Mouse (Mus musculus) heart, embryonic 13.5 days (tissue): ENCODE results near the gene Retsat. TPM values are rescaled to one million over a fixed set of nuclear protein-coding genes. Genes with fewer than 3 reads are reported as not detected.

Experiments
- ATAC-seq: fragments of 200-750 bp; cut with Nextera tagmentation; 2 replicates; pipeline ENCODE4 v1.8.0; 2017; ENCODE audit warnings: moderate TSS enrichment; ENCODE audit not compliant: insufficient number of reproducible peaks, low FRiP score, low TSS enrichment; ENCODE audit errors: extremely low read depth
- H3K27ac ChIP-seq: fragments of 300-500 bp; sonication (generic); replicated peaks from 2 replicates; pipeline ENCODE4 v1.5.1; 2015; ENCODE audit warnings: moderate library complexity, mild to moderate bottlenecking, inconsistent platforms
- H3K27me3 ChIP-seq: fragments of 300-500 bp; sonication (generic); replicated peaks from 2 replicates; pipeline ENCODE4 v1.6.1; 2015; ENCODE audit warnings: mild to moderate bottlenecking, inconsistent platforms
- H3K36me3 ChIP-seq: fragments of 300-500 bp; sonication (generic); 2 replicates; pipeline ENCODE4 v1.6.1; 2015; ENCODE audit warnings: mild to moderate bottlenecking, inconsistent platforms
- H3K4me1 ChIP-seq: fragments of 300-500 bp; sonication (generic); 2 replicates; pipeline ENCODE4 v1.6.1; 2015; ENCODE audit warnings: inconsistent platforms
- H3K4me2 ChIP-seq: fragments of 300-500 bp; sonication (generic); 2 replicates; pipeline ENCODE4 v1.6.1; 2015; ENCODE audit warnings: inconsistent platforms, mild to moderate bottlenecking, moderate library complexity
- H3K4me3 ChIP-seq: fragments of 300-500 bp; sonication (generic); 2 replicates; pipeline ENCODE4 v1.5.1; 2015; ENCODE audit warnings: moderate library complexity, mild to moderate bottlenecking, inconsistent platforms
- H3K9ac ChIP-seq: fragments of 300-500 bp; sonication (generic); 2 replicates; pipeline ENCODE4 v1.6.1; 2015; ENCODE audit warnings: inconsistent platforms, mild to moderate bottlenecking, moderate library complexity
- H3K9me3 ChIP-seq: fragments of 300-500 bp; sonication (generic); 2 replicates; pipeline ENCODE4 v1.6.1; 2016; ENCODE audit warnings: inconsistent platforms
- WGBS: fragments of 180-500 bp; shearing (Covaris S2); methylation state at CpG from one replicate; pipeline ENCODE4 v1.1.7; 2015; ENCODE audit warnings: mixed read lengths; 5-methylcytosine and 5-hydroxymethylcytosine counted together
- polyA plus RNA-seq: library from polyadenylated mRNA; unstranded; fragments of >200 nt; fragmentation: Nextera tagmentation; extraction: Ambion mirVana; gene quantifications from 2 replicates; pipeline ENCODE4 v1.2.1, GENCODE M21; 2015

Gene Retsat
- polyA plus RNA-seq, 1 experiment from 2014 or later = 18.3 TPM

GRCm38 (mm10) chr6:72566044-72566443 lies 32.2 kb upstream of the Retsat start:
- H3K9me3 ChIP-seq = no peaks in the 10 kb centered on the region
- 8% methylated on average over 4 of the region's 4 CpGs for WGBS
- peak; percentile 45; the same call in 1 of the 2 replicates for ATAC-seq
- no peak overlapping the region for H3K27ac ChIP-seq
- peaks cover 19% of the 10 kb centered on the region for H3K4me1 ChIP-seq
- H3K4me3 ChIP-seq = no peak overlapping the region
- H3K9ac ChIP-seq = 0 out of 2 replicates have a peak overlapping the region, but pooled peaks have one; percentile 26
- peak overlapping the region; percentile 30; the same call in 1 of the 2 replicates for H3K4me2 ChIP-seq
- no peaks in the 10 kb centered on the region for H3K27me3 ChIP-seq
- H3K36me3 ChIP-seq = peaks cover 22% of the 10 kb centered on the region

GRCm38 (mm10) chr6:72567508-72567907 lies 30.8 kb upstream of the Retsat start:
- H3K9me3 ChIP-seq = no peaks in the 10 kb centered on the region
- 74% methylated on average over 5 of the region's 5 CpGs for WGBS
- H3K4me2 ChIP-seq = no peak overlapping the region
- no peak overlapping the region for H3K4me3 ChIP-seq
- no peak overlapping the region for H3K27ac ChIP-seq
- ATAC-seq = no peak
- H3K4me1 ChIP-seq = peaks cover 19% of the 10 kb centered on the region
- no peaks in the 10 kb centered on the region for H3K27me3 ChIP-seq
- H3K36me3 ChIP-seq = peaks cover 25% of the 10 kb centered on the region
- H3K9ac ChIP-seq = no peak overlapping the region

GRCm38 (mm10) chr6:72568736-72569135 lies 29.5 kb upstream of the Retsat start:
- no peak for ATAC-seq
- no peak overlapping the region for H3K4me3 ChIP-seq
- peaks cover 37% of the 10 kb centered on the region for H3K36me3 ChIP-seq
- 76% methylated on average over 10 of the region's 10 CpGs for WGBS
- H3K4me2 ChIP-seq = no peak overlapping the region
- H3K9me3 ChIP-seq = no peaks in the 10 kb centered on the region
- H3K9ac ChIP-seq = no peak overlapping the region
- no peak overlapping the region for H3K27ac ChIP-seq
- peaks cover 7% of the 10 kb centered on the region for H3K4me1 ChIP-seq
- no peaks in the 10 kb centered on the region for H3K27me3 ChIP-seq

- H3K27ac ChIP-seq = no peak overlapping the region
- H3K4me2 ChIP-seq = no peak overlapping the region
- WGBS = 85% methylated on average over 10 of the region's 10 CpGs
- no peak overlapping the region for H3K9ac ChIP-seq
- peaks cover 42% of the 10 kb centered on the region for H3K36me3 ChIP-seq
- H3K4me3 ChIP-seq = no peak overlapping the region
- H3K9me3 ChIP-seq = no peaks in the 10 kb centered on the region
- no peak for ATAC-seq
- no peaks in the 10 kb centered on the region for H3K27me3 ChIP-seq
- peaks cover 2% of the 10 kb centered on the region for H3K4me1 ChIP-seq
Observed at GRCm38 (mm10) chr6:72570644-72571397, 27.5 kb upstream of the Retsat start.

GRCm38 (mm10) chr6:72571826-72572225 lies 26.4 kb upstream of the Retsat start:
- H3K4me1 ChIP-seq = no peaks in the 10 kb centered on the region

GRCm38 (mm10) chr6:72576041-72576440 lies 22.2 kb upstream of the Retsat start:
- no peak overlapping the region for H3K4me2 ChIP-seq
- H3K27me3 ChIP-seq = no peaks in the 10 kb centered on the region
- no peak overlapping the region for H3K27ac ChIP-seq
- 84% methylated on average over 3 of the region's 3 CpGs for WGBS
- no peak overlapping the region for H3K9ac ChIP-seq
- ATAC-seq = no peak
- peaks cover 47% of the 10 kb centered on the region for H3K36me3 ChIP-seq
- H3K9me3 ChIP-seq = no peaks in the 10 kb centered on the region
- no peak overlapping the region for H3K4me3 ChIP-seq
- no peaks in the 10 kb centered on the region for H3K4me1 ChIP-seq

More at GRCm38 (mm10) chr6:72571826-72572225, 26.4 kb upstream of the Retsat start:
- H3K4me2 ChIP-seq = no peak overlapping the region
- no peak overlapping the region for H3K9ac ChIP-seq
- no peak overlapping the region for H3K27ac ChIP-seq
- H3K36me3 ChIP-seq = peaks cover 47% of the 10 kb centered on the region
- no peak overlapping the region for H3K4me3 ChIP-seq
- H3K9me3 ChIP-seq = no peaks in the 10 kb centered on the region
- no peak for ATAC-seq
- no peaks in the 10 kb centered on the region for H3K27me3 ChIP-seq
- WGBS = 26% methylated on average over 3 of the region's 3 CpGs

- Histone ChIP-seq H3K27ac (no peak overlapping the region), H3K9ac (no peak overlapping the region), H3K9me3 (no peaks in the 10 kb centered on the region), H3K27me3 (no peaks in the 10 kb centered on the region), H3K4me3 (no peak overlapping the region), H3K4me1 (no peaks in the 10 kb centered on the region), H3K4me2 (no peak overlapping the region), H3K36me3 (peaks cover 35% of the 10 kb centered on the region)
- ATAC-seq = no peak
- WGBS = 67% methylated on average over 11 of the region's 11 CpGs
Observed at GRCm38 (mm10) chr6:72581625-72582382, 16.5 kb upstream of the Retsat start.

GRCm38 (mm10) chr6:72583211-72583839 lies 14.9 kb upstream of the Retsat start:
- peaks cover 32% of the 10 kb centered on the region for H3K36me3 ChIP-seq
- H3K27ac ChIP-seq = no peak overlapping the region
- H3K27me3 ChIP-seq = no peaks in the 10 kb centered on the region
- WGBS = 82% methylated on average over 4 of the region's 4 CpGs
- no peak overlapping the region for H3K9ac ChIP-seq
- no peaks in the 10 kb centered on the region for H3K4me1 ChIP-seq
- no peak overlapping the region for H3K4me2 ChIP-seq
- no peak overlapping the region for H3K4me3 ChIP-seq
- H3K9me3 ChIP-seq = no peaks in the 10 kb centered on the region
- no peak for ATAC-seq

GRCm38 (mm10) chr6:72584154-72584553 lies 14.1 kb upstream of the Retsat start:
- WGBS = 74% methylated on average over 11 of the region's 11 CpGs
- Histone ChIP-seq H3K27ac (no peak overlapping the region), H3K4me1 (no peaks in the 10 kb centered on the region), H3K27me3 (no peaks in the 10 kb centered on the region), H3K4me3 (no peak overlapping the region), H3K36me3 (peaks cover 30% of the 10 kb centered on the region), H3K9ac (no peak overlapping the region), H3K9me3 (no peaks in the 10 kb centered on the region), H3K4me2 (no peak overlapping the region)
- ATAC-seq = no peak

- no peaks in the 10 kb centered on the region for H3K27me3 ChIP-seq
- ATAC-seq = no peak
- no peak overlapping the region for H3K4me2 ChIP-seq
- H3K4me3 ChIP-seq = no peak overlapping the region
- H3K4me1 ChIP-seq = no peaks in the 10 kb centered on the region
- 67% methylated on average over 3 of the region's 3 CpGs for WGBS
- H3K36me3 ChIP-seq = peaks cover 20% of the 10 kb centered on the region
- no peaks in the 10 kb centered on the region for H3K9me3 ChIP-seq
- H3K9ac ChIP-seq = no peak overlapping the region
- H3K27ac ChIP-seq = no peak overlapping the region
Observed at GRCm38 (mm10) chr6:72586701-72587100, 11.6 kb upstream of the Retsat start.

GRCm38 (mm10) chr6:72588307-72588706 lies 10.0 kb upstream of the Retsat start:
- H3K36me3 ChIP-seq = peaks cover 20% of the 10 kb centered on the region
- H3K9me3 ChIP-seq = no peaks in the 10 kb centered on the region
- H3K27ac ChIP-seq = no peak overlapping the region
- ATAC-seq = no peak
- H3K27me3 ChIP-seq = no peaks in the 10 kb centered on the region
- H3K4me3 ChIP-seq = no peak overlapping the region
- H3K9ac ChIP-seq = no peak overlapping the region
- H3K4me1 ChIP-seq = no peaks in the 10 kb centered on the region
- no peak overlapping the region for H3K4me2 ChIP-seq
